Mouse (Mus musculus) CD8-positive naive resting alpha-beta T cell, adult 2 months (primary cell): Measurements from ENCODE around the gene Add3.

Source experiments
- DNase-seq, 2 experiments: peaks; one replicate each; pipeline ENCODE4 v3.0.0; 2022; ENCODE audit warnings: low read depth in 2 of 2, low spot score in 2 of 2

Add3 gene

DNA sequence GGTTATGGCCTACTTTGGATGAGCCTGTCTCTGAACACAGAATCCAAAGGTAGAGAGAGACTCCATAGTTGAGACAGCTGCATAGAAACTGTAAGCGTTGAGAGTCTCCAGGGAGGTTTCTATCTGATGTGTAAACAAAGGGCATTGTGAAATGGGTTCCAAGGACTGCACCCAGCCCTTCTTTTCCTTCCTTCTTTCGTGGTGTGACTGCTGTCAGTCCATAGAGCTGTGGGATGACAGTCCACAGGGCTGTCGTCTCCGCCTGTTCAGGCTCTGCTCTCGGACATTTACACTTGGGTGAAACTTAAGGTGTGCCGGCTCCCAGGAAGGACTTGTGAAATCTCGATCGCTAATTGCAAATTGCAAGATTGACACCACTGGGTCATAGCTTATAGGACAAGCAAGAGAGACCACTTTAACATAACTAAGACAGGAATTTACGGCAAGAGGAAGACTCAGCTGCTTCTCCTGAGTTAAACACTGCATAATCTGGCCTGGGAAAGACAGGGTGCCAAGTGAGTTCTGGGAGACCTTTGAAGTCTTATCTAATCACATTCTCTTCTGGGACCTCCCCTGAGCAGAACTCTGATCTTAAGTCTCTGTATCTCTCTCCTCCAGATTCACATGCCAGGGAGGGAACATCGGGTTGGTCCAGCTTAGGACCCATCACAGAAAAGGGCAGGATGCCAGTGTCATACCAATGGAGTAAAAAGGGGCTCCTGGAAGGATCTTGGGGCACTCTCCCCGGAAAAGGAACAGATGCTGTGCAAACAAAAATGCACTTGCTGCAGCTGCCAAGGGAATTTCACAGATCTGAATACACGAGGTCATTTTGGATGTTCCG is 11.5 kb upstream of the Add3 start:
- no peak for DNase-seq

DNA sequence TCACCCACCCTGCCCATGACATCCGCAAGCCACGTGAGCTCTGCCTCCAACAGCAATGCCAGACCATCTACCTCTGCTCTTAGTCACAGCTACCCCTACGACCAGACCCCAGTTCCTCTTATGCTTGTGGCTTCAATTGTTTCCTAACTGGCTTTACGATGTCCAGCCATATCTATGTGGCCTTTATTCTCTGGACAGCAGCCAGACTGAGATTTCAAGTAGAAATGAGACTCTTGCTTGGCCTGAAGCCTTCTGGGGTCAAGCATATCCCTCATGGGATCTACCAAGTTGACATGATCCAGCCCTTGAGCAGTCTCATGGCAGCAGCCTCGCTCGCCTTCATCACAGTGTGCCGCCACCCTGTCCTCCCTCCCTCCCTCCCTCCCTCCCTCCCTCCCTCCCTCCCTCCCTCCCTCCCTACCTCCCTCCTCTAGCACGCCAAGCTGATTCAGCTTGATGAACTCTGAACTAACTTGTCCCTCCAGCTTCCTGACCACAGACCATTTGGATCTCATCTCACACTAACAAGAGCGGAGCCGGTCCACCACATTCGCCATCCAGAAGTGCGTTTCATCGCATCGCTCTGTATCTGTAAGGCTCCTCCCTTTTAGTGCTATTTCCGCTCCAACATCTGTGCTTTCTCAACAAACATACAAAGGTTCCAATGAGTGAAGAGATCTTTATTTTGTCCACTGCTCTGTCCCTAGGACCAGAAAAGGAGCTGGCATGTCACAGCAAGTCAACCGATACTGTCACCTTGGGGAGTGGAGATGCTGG is 9.7 kb upstream of the Add3 start:
- DNase-seq: no peak

DNA sequence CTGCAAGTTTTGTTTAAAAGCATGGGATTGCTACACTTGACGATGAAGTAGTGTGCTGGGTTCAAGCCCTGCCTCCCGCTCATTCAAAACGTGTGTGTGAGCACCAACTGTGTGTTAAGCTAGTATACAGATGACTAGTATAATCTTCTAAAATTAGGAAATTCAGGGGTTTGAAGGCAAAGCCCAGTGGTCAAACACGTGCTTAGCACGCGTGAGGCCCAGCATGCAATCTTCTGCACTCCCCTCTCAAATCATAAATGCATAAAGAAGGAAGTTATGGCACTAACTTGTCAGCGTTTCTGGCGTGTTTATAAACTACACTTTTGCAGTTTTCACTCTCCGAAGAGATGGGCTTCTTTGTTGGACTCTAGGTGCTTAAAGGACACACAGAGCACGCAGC is 7.8 kb upstream of the Add3 start:
- no peak for DNase-seq

DNA sequence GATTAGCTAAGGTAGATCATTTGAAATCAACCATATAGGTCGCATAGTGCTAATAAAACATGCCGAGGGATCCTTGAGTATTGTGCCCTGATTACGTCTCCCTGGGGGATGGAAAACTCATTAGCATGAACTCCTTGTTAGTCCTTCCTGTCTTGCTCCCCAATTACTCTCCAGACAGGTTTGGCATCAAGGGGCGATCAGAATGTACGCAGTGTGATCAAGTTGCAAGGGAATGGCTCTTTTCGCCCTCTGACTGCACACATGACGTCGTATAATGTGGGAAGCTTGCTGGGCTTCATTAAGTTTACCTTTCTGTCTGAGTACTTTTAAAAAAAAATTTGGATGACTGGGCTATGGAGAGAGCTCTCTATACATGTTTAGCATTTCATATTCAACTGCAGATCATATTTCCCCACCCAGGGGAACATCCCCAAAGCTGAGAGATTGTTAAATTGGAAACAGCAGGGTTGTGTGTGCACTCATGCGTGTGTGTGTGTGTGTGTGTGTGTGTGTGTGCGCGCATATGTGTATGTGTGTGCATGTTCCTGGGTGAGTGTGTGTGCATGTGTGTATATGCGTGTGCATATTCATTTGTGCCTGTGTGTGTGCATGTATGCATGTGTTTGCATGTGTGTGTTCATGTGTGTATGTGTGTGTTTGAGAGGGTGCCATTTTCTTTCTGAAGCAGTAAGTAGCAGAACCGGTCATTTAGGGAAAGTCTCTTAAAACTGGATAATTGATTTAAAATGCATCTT is 3.7 kb upstream of the Add3 start:
- DNase-seq: no peak

DNA sequence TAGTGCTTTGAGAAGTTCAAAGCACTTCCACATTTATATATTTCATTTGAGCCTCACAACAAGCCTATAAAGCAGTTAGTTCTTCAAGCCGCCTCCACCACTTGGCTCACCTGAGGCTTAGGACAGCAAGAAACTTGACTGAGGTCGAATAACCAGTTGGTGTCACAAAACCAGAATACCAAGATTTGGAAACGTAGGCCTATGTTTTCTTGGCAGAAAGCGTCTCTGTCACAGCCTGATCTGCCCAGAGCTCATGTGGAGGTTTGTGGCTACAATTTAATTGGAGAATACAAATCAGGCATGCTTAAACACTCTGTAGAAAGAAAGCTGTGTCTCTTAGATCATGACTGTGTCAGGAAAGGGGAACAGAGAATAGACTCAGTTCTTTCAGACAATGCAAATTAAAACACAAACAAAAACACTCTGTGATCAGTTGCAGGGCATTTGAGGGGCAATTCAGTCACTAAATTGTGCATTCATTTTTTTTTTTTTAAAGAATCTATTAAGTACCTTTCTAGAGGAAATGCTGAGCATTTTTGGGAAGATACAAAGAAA is 3.0 kb upstream of the Add3 start:
- no peak for DNase-seq

DNA sequence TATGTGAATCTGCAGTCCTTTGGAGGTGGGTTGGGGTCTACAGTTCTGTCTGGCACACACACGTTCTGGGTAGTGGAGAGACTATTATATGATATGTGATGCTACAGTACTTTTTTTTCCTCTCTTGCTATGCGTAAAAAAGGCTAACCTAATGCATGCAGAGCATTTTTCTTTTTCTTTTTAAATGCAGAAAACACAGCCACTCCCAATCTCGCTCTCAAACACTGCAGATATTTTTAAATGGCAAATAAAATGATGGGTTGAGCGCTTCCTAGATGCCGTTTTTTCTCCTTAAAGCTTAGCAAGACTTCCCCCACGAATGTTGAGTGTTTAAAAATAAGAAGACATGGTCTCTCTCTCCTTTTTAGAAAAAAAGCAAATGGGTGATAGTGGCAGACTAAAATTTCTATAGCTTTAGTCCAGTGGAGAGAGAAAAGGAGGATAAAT is 584 bp downstream of the Add3 start:
- DNase-seq: no peak

DNA sequence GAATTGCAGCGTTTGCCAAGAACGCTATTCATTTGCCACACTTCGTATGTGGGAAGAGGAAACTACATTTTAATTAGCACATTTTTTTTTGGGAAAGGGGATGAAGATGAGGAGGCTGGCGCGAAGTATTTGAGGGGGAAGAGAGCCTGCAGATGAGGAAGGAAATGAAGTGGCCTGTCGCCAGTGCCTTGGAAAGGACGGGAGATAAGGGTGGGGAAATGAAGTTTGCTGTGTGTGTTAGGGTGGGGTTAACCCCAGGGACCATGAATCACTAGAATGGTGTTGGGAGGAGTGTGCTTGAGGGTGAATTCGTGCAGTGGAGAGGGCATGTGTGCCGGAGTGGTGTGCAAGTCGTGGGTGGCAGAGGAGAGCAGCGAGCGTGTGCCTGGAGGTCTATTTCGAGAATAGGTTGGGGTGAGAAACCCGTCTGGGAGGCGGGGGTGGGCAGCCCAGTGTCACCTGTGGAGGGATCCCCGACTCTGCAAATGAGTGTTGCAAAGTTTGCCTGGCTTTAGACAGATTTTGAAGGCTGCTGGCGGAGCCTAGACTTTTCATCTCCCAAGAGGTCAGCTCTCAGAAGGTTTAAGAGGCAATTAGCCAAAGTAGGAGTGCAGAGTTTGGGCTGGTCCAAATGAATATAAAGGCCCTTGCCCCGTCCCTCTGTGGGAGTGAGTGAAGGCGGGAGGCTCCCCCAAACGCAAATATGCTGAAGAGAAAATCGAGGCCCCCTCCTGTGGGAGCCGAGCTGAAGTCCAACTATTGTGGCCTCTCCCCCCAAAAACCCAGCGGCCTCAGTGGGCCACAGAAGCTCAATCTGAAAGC is 1.2 kb downstream of the Add3 start:
- peak; percentile 42 to 48 for DNase-seq

DNA sequence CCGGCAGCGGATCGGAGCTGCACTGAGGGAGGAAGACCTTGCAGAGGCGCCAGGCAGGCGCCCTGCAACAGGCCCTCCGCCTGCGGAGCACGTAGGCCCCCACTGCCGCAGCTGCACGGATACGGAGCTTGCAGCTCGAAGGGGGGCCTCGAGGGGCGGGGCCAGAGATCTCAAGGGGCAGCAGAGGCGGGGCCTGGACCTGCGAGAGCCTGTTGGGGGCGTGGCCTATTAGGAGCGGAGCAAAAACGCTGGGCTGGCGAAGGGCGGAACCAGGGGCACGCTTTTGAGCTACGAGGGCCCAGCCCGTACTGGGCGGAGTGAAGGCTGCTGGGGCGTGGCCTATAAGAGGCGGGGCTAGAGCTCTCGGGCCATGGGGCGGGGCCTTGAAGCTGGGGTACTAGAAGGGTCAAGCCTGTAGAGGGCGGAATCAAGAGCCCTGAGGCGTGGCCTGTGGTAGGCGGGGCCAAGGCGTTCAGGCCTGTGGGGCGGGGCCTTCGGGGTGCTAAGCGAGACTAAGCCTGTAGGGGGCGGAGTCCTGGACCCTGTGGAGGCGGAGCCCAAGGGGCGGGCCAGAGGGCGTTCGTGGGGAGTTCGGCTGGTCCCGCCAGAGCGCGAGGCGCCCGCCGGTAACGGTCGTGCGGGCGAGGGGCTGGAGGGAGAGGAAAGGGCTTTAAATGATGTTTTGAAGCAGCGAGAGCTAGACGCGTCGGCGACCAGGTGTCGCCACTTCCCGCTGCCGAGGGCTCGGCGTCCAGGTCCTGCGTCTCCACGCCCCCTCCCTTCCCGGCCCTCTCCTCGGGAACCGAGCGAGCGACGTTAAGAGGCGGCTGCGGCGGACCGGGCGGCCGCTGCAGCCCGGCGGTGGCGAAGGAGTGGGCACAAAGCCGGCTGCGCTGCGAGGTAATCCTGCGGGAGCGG is 2.2 kb downstream of the Add3 start:
- peak; percentile 100 for DNase-seq

DNA sequence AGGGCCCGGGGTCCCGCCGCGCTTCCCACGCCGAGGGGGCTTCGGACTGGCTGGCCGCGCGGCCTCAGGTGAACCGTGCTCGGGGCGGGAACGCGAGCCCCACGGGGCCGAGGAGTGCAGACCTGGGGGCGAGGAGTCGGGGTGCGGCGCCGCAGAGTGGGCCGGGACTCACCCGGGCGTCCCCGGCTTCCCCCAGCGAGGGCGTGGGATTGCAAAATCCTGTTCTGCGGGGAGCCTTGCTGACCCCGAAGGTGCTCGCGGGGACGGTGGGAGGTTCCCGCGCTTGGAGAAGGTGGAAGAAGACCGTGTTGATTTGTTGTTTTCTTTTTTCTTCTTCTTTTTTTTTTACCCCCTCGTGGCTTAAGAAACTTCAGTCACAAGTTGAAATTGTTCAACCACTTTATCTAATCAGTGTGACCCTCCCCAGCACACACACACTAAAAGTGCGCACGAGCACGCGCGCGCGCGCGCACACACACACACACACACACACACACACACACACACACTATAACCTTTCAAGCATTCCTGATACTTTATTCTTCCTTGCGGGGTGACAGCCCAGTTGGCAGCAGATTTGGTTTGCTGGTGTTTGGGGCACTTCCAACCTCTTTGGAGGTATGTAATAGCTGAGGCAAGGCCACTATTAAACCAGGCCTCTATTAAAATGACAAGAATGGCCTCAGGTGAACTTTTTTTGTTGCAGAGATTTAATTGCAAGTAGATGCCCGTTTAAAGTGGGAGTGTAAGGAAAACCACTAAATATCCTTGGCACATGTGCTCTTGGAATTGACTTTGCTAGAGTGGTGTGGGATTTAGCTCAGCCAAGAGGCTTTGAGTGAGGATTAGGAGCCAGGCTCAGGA is 3.1 kb downstream of the Add3 start:
- peak in 1 of 2 experiments; percentile 32 for DNase-seq

DNA sequence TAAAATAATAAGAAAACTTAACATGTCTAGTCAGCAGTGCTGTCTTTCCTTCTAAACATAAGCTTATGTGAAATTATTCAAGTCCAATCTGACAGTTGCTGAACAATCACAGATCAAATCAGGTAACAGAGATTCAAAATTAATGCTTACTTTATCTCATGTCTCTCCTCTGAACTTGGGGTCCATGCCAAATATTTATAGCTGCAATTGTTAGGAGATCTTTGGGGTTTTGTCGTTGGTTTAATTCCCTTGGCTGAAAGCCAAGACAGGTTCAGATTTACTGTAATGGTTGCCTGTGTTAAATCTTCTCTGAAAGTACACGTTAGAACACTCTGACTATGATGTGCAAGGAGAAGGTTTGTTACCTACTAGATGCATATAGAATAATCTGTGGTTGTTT is 4.8 kb downstream of the Add3 start:
- DNase-seq: no peak

DNA sequence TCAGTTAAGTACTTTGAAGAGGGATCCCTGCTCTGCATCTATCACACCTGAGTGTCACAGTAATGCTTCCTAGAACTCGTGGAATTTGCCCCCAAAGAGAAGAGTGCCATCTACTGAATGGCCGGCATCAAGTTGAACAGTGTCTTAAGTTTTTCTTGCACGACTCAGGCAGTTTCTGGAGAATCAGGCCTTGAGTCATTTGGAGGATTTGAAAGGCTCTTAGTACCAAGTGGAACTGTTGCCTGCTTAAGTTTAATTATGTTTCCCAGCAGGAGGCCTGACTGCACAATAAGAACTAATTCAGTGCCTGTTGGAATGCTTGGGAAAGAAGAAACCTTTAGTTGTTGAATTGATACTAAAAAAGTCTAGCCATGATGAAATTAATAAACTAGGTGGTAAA is 9.1 kb downstream of the Add3 start:
- DNase-seq: no peak

DNA sequence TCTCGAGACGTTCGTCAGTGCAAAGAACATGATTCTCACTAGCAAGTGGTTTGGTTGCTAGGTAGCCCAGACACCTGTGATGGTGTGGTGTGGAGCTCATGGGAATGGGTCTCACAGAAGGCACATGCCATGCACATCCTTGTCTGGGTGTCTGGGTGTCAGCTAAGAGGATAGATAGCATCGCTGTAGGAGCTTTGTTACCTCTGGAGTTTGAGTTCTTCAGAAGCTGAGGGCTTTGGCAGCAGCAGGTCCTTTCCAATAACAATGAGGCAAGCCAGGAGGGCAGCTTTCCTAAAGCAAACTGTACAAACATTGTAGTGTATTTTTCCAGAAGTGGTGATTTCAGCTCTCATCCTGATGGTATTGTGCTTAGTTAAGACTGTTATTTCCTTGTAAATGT is 12.2 kb downstream of the Add3 start:
- no peak for DNase-seq

DNA sequence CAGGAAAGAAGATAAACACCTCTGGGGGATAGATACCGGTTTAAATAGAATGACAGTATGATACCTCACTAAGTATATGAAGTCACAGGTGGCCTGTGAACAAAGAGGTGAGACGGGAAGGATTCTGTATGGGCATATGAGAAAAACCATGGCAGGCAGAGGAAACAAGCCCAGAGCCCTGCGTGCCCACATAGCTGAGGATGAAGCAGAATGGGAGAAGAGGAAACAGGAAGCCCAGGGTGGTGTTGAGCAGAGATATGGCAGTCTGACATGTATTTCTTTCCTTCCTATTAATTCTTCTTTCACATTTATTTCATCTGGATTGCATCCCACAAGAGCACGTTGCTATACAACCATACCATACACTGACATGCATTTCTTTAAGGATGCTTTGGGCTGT is 12.9 kb downstream of the Add3 start:
- no peak for DNase-seq

DNA sequence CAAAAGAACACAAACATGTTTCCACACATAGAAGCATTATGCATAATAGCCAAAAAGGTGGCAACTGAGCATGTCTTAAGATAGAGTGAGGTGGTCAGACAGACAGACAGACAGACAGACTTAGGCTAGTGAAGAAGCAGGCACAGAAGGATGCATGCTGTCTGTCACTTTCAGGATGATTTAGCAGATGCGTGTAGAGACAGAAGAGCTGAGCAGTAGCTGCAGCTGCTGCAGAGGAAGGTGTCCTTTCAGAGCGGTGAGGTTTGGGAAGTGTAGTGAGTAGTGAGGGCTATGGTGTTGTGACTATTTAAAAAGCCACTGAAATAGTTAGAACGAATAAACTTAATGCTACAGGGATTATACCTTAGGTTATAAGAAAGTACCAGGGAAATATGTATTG is 13.9 kb downstream of the Add3 start:
- no peak for DNase-seq

DNA sequence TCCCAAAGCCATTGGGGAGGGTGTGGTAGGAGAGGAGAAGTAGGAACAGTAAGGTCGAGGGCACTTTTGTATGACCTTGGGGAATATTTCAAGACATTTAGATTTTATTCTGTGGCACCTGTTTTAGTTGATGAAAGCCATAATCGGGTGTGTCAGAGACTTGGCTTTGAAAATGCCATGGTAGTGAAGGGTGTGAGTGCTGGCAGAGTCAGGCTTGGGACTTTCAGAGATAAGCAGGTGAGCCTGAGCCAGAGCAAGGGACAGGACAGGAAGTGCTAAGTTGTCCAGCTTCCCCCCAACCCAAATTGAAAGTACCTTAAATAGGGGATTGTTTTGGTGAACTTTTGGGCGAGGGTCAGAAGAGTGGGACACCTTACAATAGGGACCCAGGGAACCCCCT is 16.1 kb downstream of the Add3 start:
- no peak for DNase-seq

DNA sequence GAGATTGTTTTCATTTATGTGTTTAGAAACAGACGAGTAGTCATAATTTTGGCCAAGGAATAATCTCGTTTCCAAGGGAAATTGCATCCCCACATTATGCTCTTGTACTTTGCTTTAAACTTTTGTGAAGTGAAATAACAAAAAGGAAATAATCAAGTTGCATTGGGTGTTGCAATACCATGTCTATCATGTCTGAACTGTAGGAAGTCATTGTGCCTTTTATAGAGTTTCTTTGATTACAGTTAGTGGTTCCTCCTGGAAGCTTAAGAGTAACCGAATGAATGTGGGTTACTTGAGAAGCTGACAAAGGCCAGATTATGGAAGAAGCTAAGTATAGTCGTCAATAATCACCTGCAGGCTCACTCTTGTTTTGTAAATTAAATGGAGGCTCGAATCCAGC is 16.9 kb downstream of the Add3 start:
- no peak for DNase-seq

DNA sequence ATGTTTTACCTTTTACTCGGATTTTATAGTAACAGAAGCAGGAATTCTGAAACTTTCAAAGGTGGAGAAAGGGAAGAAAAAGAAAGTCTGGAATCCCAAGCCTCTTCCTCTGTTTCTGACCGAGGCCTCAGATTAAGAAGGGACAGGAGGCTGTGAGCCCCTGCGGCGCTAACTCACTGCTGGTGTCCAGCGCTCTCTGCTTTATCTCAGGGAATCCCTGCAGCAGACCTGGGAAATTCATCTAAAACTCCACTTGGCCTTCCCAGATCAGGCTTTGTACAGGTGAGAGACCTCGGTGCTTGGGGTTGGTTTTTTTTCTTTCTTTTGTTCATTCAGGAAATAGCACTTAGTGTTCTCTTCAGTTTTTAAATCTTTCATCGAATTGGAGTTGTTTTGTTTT is 19.1 kb downstream of the Add3 start:
- DNase-seq: no peak

DNA sequence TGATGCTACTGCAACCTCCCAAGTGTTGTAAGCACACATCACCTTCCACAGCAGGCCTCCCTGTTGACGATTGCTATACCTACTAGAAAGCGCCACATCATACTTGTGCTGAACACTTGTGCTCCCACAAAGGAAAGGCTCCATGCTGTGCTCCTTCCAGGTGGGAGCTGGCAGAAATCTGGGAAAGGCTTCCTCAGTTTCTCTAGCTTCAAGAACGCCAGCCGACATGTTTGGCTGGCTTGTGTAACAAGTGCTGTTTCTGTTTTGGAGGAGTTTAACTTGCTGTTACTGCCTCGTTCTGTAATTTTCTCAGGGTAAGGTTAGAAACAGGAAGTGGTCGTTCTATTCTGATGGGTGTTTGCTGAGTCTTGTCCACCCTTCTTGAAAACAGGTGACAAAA is 22.7 kb downstream of the Add3 start:
- DNase-seq: no peak

DNA sequence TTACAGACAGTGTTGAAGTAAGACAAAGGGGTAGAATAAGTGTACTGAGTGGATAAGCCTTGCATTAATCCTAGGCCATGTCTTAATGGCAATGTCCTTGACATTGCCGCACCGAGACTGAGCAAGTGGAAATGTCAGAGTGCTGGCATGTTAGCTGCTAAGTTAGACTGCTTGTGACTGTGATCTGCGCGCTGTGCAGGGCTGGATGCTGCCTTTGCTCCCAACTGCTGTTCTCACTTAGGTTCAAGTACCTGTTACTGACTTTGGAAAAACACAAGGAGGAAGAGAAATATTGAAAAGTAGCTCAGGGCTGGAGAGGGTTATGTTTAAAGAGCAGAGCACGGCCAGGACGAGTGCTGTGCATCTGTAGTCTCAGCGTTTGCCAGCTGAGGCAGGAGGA is 24.4 kb downstream of the Add3 start:
- no peak for DNase-seq
